In genomic region chr8:123515540-123515897, GRCm38 (mm10) we compare ENCODE assay signal across 9 mouse cellular contexts. TPM values are rescaled to one million over a fixed set of nuclear protein-coding genes. Genes with fewer than 3 reads are reported as not detected.
DNase-seq lines count a peak whose midpoint lies in the region; ATAC-seq and TF ChIP-seq lines count a peak whose summit lies in the region.
"Had no signal": no experiment of that assay in that cellular context is flagged by ENCODE, and none has a peak within 500 bp of the region (broad histone marks: within the 10 kb centered on the region; RNA-seq: fewer than 3 reads in every experiment).

No protein-coding gene starts in this region.

- 2% methylated on average over 11 of the region's 11 CpGs for WGBS in lung, postnatal 0 days
- WGBS in limb, embryonic 12.5 days = 3% methylated on average over 11 of the region's 11 CpGs
- 2% methylated on average over 11 of the region's 11 CpGs for WGBS in stomach, embryonic 15.5 days

- no peak overlapping the region for H3K27ac ChIP-seq in lung, postnatal 0 days (ENCODE audit: low read length)
- no peak overlapping the region for H3K27ac ChIP-seq in limb, embryonic 12.5 days
- H3K27ac ChIP-seq in stomach, embryonic 15.5 days = no peak overlapping the region

- H3K4me1 ChIP-seq in lung, postnatal 0 days (ENCODE audit: insufficient read depth, low read depth, low read length) = no peaks in the 10 kb centered on the region
- H3K4me1 ChIP-seq in limb, embryonic 12.5 days (replicated peaks) = peaks cover 28% of the 10 kb centered on the region
- peaks cover 20% of the 10 kb centered on the region for H3K4me1 ChIP-seq in stomach, embryonic 15.5 days

- no peak overlapping the region for H3K9ac ChIP-seq in lung, postnatal 0 days (replicated peaks; ENCODE audit: low read depth)
- H3K9ac ChIP-seq in limb, embryonic 12.5 days (replicated peaks) = peak overlapping the region; percentile 76
- H3K9ac ChIP-seq in stomach, embryonic 15.5 days = no peak overlapping the region

- no peak for ATAC-seq in lung, postnatal 0 days
- 0 out of 2 replicates have a peak, but pooled peaks have one; percentile 11 for ATAC-seq in limb, embryonic 12.5 days (ENCODE audit: insufficient number of reproducible peaks, insufficient read depth, low FRiP score, low TSS enrichment, low read depth)
- no peak for ATAC-seq in stomach, embryonic 15.5 days (ENCODE audit: insufficient read depth, low FRiP score, low read depth)

- intact Hi-C loops in left cerebral cortex, postnatal 36 days (cut with DNase I) = no loop called here

- peak overlapping the region; percentile 50; the same call in 1 of the 2 replicates for H3K4me3 ChIP-seq in lung, postnatal 0 days (ENCODE audit: low read depth, low read length)
- H3K4me3 ChIP-seq in limb, embryonic 12.5 days (replicated peaks) = peak overlapping the region; percentile 73
- H3K4me3 ChIP-seq in stomach, embryonic 15.5 days (replicated peaks) = peak overlapping the region; percentile 63

- TF ChIP-seq EP300 in lung, postnatal 0 days (IDR thresholded peaks at IDR 0.05) = no peak

- peak overlapping the region; percentile 95 for H3K4me2 ChIP-seq in lung, postnatal 0 days (replicated peaks; ENCODE audit: low read depth, low read length)
- H3K4me2 ChIP-seq in limb, embryonic 12.5 days = peak overlapping the region; percentile 87
- H3K4me2 ChIP-seq in stomach, embryonic 15.5 days = peak overlapping the region; percentile 100

- peak; percentile 54 for DNase-seq in cerebellum, adult 11-12 months
- no peak for DNase-seq in cerebellum, postnatal 10 days
- DNase-seq in lung, postnatal 0 days (ENCODE audit: low spot score) = no peak
- DNase-seq in lung, postnatal 14 days = no peak
- DNase-seq in left cerebral cortex, postnatal 36 days (ENCODE audit: low spot score in 2 of 2) = no peak
- DNase-seq in right cerebral cortex, postnatal 4 days = no peak

- H3K27me3 ChIP-seq in lung, postnatal 0 days (replicated peaks; ENCODE audit: insufficient read depth, low read length) = peaks cover 23% of the 10 kb centered on the region
- H3K27me3 ChIP-seq in limb, embryonic 12.5 days = peaks cover 48% of the 10 kb centered on the region
- H3K27me3 ChIP-seq in stomach, embryonic 15.5 days (replicated peaks) = peaks cover 38% of the 10 kb centered on the region

- TF ChIP-seq CTCF in lung, postnatal 0 days (IDR thresholded peaks at IDR 0.05) = no peak

- no peaks in the 10 kb centered on the region for H3K9me3 ChIP-seq in lung, postnatal 0 days (ENCODE audit: low read length)
- no peaks in the 10 kb centered on the region for H3K9me3 ChIP-seq in limb, embryonic 12.5 days
- no peaks in the 10 kb centered on the region for H3K9me3 ChIP-seq in stomach, embryonic 15.5 days

- H3K36me3 ChIP-seq in lung, postnatal 0 days (ENCODE audit: insufficient read depth, low read length) = no peaks in the 10 kb centered on the region
- peaks cover 4% of the 10 kb centered on the region; the same call in 1 of the 2 replicates for H3K36me3 ChIP-seq in limb, embryonic 12.5 days
- no peaks in the 10 kb centered on the region for H3K36me3 ChIP-seq in stomach, embryonic 15.5 days

RNA-seq across cellular contexts. Expression of gene Dbndd1, which starts 0.3 kb away (rescaled TPM):
- 1.7 and 1.8 TPM in 2 replicates for polyA plus RNA-seq in lung, postnatal 0 days (2015; fragmentation: Nextera tagmentation; extraction: Ambion mirVana)
- polyA plus RNA-seq in limb, embryonic 12.5 days (2016; fragmentation: Nextera tagmentation; extraction: Ambion mirVana) = 12.7 and 13.5 TPM in 2 replicates
- 2.9 and 3.6 TPM in 2 replicates for polyA plus RNA-seq in stomach, embryonic 15.5 days (2015; fragmentation: Nextera tagmentation; extraction: Ambion mirVana)
- total RNA-seq in left cerebral cortex, postnatal 36 days (2021) = 10 to 100 TPM; 15.6 to 17.5 TPM
- total RNA-seq: megakaryocyte progenitor cell, adult 5-6 weeks had no signal

RNA-seq across cellular contexts. Expression of gene Gas8, which starts 3.1 kb away (rescaled TPM):
- 19.6 and 21.5 TPM in 2 replicates for polyA plus RNA-seq in lung, postnatal 0 days (2015; fragmentation: Nextera tagmentation; extraction: Ambion mirVana)
- polyA plus RNA-seq in limb, embryonic 12.5 days (2016; fragmentation: Nextera tagmentation; extraction: Ambion mirVana) = 38.8 and 41.1 TPM in 2 replicates
- polyA plus RNA-seq in stomach, embryonic 15.5 days (2015; fragmentation: Nextera tagmentation; extraction: Ambion mirVana) = 24.7 and 25.7 TPM in 2 replicates
- 10 to 100 TPM; 23.4 to 34.5 TPM for total RNA-seq in left cerebral cortex, postnatal 36 days (2021)

RNA-seq across cellular contexts. Expression of gene Afg3l1, which starts 37.8 kb away (rescaled TPM):
- 28.3 and 32.1 TPM in 2 replicates for polyA plus RNA-seq in lung, postnatal 0 days (2015; fragmentation: Nextera tagmentation; extraction: Ambion mirVana)
- 69.5 and 72.0 TPM in 2 replicates for polyA plus RNA-seq in limb, embryonic 12.5 days (2016; fragmentation: Nextera tagmentation; extraction: Ambion mirVana)
- 46.8 and 57.6 TPM in 2 replicates for polyA plus RNA-seq in stomach, embryonic 15.5 days (2015; fragmentation: Nextera tagmentation; extraction: Ambion mirVana)
- total RNA-seq in left cerebral cortex, postnatal 36 days (2021) = 10 to 100 TPM; 29.5 to 40.5 TPM
